Mouse (Mus musculus): Measurements from ENCODE around the gene Cmss1.

- no peak for TF ChIP-seq CTCF (IDR thresholded peaks at IDR 0.05; ENCODE audit: borderline replicate concordance, insufficient read depth, low read length)
- TF ChIP-seq POLR2A (IDR thresholded peaks at IDR 0.05; ENCODE audit: low read depth, low read length) = no peak
These were observed 100.5 kb downstream of the Cmss1 start for GRCm38 (mm10) chr16:57506133-57506532.

Data from embryonic fibroblast, embryonic 13.5 days (primary cell).